Mouse (Mus musculus) left cerebral cortex, adult 18-20 months (tissue): ENCODE results near the gene Prrg2. TPM values are rescaled to one million over a fixed set of nuclear protein-coding genes. Genes with fewer than 3 reads are reported as not detected.
A peak's percentile ranks its signal among the peaks of the same experiment; 100 is the strongest.

Experiments used
- DNase-seq, 2 experiments: peaks; one replicate each; pipeline ENCODE4 v3.0.0; 2021 to 2022; ENCODE audit warnings: low spot score in 2 of 2, mixed read lengths in 1 of 2
- total RNA-seq, 2 experiments: library from RNA; stranded (reverse); gene quantifications; 2 replicates each; pipeline ENCODE4 v1.2.3; 2021

The Prrg2 gene
- total RNA-seq, 2 experiments from 2014 or later, result 6.2 to 9.2 TPM

- DNase-seq, result no peak
Measured at GRCm38 (mm10) chr7:45091001-45091990, 28.8 kb upstream of the Prrg2 start.

GRCm38 (mm10) chr7:45090251-45090977, 27.9 kb upstream of the Prrg2 start:
- no peak for DNase-seq

GRCm38 (mm10) chr7:45088597-45088996, 26.1 kb upstream of the Prrg2 start:
- no peak for DNase-seq

- no peak for DNase-seq
Measured at GRCm38 (mm10) chr7:45086084-45086483, 23.6 kb upstream of the Prrg2 start.

- no peak for DNase-seq
Measured at GRCm38 (mm10) chr7:45083300-45083890, 20.9 kb upstream of the Prrg2 start.

GRCm38 (mm10) chr7:45082401-45083299, 20.2 kb upstream of the Prrg2 start:
- no peak for DNase-seq

DNA sequence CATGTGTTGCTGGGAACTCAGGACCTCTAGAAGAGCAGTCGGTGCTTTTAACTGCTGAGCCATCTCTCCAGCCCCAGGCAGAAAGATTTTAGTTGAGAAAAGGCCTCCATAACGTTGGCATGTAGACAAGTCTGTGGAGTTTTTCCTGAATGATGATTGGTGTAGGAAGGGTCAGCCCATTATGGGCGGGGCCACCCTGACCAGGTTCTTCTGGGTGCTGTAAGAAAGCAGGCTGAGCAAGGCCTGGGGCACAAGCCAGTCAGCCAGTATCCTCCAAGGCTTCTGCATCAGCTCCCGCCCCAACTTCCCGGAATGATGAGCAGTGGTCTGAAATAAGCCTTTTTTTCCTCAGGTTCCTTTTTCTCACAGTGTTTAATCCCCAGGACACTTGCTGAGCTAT, 18.5 kb upstream of the Prrg2 start:
- no peak for DNase-seq

DNA sequence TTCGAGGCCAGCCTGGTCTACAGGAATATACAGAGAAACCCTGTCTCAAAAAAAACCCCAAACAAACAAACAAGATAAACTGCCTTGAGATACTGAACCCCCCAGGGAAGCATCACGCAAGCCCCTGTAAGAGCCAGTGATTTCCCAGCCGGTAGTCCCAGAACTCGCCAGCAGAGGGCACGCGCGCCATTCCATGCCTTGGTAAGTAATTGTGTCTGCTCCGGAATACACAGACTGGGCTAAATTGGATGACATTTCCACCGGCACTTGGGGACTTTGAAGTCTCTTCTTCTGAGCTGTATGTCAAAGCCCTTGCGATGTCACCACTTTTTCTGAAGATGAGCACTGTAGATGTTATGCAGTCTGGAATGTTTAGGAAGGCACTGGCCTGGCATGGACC, 17.4 kb upstream of the Prrg2 start:
- peak; percentile 89 to 95 for DNase-seq

- peak; percentile 63 to 71 for DNase-seq
Measured at GRCm38 (mm10) chr7:45078513-45078912, 16.0 kb upstream of the Prrg2 start.

- no peak for DNase-seq
Measured at GRCm38 (mm10) chr7:45077829-45078228, 15.4 kb upstream of the Prrg2 start.

- no peak for DNase-seq
Measured at GRCm38 (mm10) chr7:45077322-45077721, 14.8 kb upstream of the Prrg2 start.

DNA sequence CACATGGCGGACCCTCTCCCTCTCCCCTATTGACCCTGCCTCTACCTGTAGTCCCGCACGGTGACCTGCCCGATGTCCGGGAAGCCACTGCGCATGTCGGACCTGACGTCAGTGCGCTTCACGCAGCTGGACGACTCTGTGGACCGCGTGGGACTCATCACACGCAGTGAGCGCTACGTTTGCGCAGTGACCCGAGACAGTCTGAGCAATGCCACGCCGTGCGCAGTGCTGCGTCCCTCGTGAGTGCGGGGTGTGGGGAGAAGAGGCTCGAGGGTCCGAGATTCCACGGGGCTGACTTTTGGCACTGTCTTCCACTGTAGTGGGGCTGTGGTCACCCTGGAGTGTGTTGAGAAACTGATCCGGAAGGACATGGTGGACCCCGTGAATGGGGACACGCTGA, 14.0 kb upstream of the Prrg2 start:
- DNase-seq, result no peak

DNA sequence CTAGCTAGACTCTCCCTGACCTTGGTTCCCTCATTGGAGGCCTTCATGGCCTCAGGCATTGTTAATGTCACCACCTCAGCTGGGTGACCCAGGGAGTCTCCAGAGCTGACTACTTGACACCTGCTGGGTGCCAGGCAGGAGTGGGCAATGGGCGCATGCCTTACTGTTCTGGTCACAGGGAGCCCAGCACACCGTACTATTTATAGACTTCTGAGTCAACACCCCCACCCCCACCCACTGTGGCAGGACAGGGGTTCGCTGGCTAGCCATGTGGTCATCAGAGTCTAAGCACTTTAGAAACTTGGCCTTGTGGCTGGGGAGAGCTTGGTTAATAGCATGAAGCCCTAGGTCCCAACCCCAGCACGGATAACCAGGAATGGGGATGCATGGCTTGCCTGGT, 12.9 kb upstream of the Prrg2 start:
- DNase-seq, result no peak

GRCm38 (mm10) chr7:45073949-45074348, 11.5 kb upstream of the Prrg2 start:
- no peak for DNase-seq

GRCm38 (mm10) chr7:45073171-45073707, 10.8 kb upstream of the Prrg2 start:
- no peak for DNase-seq

GRCm38 (mm10) chr7:45072230-45072629, 9.8 kb upstream of the Prrg2 start:
- DNase-seq, result no peak

DNA sequence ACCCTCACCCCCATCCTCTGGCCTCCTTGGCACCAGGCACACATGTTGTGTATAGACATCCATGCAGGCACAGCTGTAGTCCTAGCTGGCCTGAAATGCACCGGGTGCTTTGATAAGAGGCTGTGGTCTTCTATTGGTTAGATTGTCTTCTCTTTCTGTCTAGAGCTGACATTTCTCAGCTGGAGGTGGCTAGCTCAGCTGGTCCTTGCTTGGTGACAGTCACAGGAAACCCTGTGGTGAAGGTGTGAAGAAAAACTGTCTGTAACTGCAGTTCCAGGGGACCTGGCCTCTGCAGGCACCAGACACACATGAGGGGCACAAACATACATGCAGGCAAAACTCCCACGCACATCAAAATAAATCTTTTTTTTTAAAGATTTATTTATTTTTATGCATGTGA, 7.2 kb upstream of the Prrg2 start:
- no peak for DNase-seq

- no peak for DNase-seq
Measured at GRCm38 (mm10) chr7:45068000-45068318, 5.5 kb upstream of the Prrg2 start.

DNA sequence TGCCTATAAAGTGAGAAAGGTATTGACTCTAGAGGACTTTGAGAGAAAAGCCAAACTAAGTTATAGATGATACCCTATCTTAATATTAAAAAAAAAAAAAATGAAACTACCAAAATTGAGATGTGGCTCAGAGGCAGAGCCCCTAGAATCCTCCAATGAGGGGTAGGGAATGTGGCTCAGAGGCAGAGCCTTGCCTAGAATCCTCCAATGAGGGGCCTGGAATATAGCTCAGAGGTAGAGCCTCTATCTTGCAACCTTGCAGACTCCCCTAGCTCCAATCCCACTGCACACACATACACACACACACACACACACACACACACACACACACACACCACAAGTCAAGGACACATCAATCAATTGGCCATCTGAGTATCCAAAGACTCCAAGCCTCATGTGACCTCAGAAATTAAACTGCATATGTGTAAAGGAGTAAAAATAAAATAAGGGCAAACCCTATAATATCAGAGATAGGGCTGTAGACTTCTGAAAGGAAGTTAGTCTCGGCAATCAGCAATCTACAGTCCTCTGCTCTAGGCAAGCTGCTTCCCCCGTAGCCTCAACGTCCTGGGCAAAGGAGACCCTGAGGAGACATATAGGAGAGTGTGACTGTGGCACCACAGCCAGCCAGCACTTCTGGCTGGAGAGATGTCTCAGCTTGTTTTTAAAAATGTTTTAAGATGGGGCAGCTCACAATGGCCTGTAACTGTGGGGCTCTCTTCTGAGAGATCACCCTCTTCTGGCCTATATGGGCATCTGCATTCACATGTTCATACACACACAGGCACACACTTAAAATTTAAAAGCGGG, 4.9 kb upstream of the Prrg2 start:
- DNase-seq, result no peak
